Mouse (Mus musculus): Measurements from ENCODE around the gene Phc2.

DNA sequence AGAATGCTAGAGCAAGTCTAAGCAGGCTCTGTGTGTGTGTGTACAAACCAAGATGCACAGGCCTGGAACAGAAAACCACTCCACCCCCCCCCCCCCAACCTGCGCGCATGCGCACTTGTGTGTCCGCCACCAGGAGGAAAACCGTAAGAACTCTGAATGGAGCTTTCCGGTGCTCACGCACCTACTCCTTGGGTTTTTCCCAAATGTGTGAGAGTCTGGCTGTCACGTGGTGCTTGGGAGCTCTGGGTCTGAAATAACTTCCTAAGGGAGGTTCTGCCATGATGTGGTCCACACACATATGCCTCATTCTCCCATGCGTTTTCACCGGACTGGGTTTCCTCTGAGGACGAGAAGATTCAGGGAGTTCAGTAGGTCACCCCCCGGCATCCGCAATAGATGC is 27.8 kb downstream of the Phc2 start:
- TF ChIP-seq POLR2A (IDR thresholded peaks at IDR 0.05; ENCODE audit: insufficient read depth, low read depth, low read length) (no peak), CTCF (IDR thresholded peaks at IDR 0.05) (no peak)
